Mouse (Mus musculus): ENCODE data around the gene Cd247. TPM values are rescaled to one million over a fixed set of nuclear protein-coding genes. Genes with fewer than 3 reads are reported as not detected.
A peak's percentile ranks its signal among the peaks of the same experiment; 100 is the strongest.
"Not testable (repeated sequence)": the region's sequence is repeated elsewhere in the genome, so short reads cannot be mapped to it uniquely, and the experiment has no call there.

Gene Cd247
- polyA plus RNA-seq, 1 experiment, result not detected

DNA sequence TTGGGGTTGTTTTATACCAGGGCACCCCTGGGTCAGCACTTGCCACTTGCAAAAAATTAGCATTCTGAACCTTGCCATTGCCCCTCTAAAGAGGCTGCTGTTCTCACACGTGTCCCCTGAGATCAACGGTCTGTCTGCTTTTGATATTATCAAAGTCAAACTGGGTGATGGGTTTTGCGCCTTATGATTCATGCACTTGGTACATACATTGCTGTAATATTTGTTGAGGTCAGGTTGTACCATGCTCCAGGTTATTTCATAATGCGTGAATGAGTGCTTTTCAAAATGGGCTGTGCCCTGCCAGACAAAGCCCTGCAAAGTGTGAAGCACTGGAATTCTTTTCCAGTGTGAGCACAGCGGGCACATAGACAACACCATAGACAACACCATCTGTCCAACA lies 36.6 kb upstream of the Cd247 start:
- Histone ChIP-seq H3ac (ENCODE audit: control insufficient read depth, insufficient read length) (no peak overlapping the region), H3K27me3 (ENCODE audit: control insufficient read depth, insufficient read depth, insufficient read length) (peaks cover 26% of the 10 kb centered on the region), H3K36me3 (ENCODE audit: control insufficient read depth, insufficient read depth) (no peaks in the 10 kb centered on the region), H3K4me2 (ENCODE audit: low read depth) (no peak overlapping the region), H3K4me3 (no peak overlapping the region), H3K79me2 (ENCODE audit: control insufficient read depth, insufficient read depth) (no peaks in the 10 kb centered on the region)
- TF ChIP-seq POLR2A (IDR thresholded peaks at IDR 0.05; ENCODE audit: insufficient read length, low read depth), result no peak
- no peak for TF ChIP-seq SRF (IDR thresholded peaks at IDR 0.05; ENCODE audit: control insufficient read depth, insufficient read length, low read depth)
- TF ChIP-seq MAX (IDR thresholded peaks at IDR 0.05; ENCODE audit: low read depth), result no peak
- no peak for TF ChIP-seq CEBPB (IDR thresholded peaks at IDR 0.05; ENCODE audit: insufficient read depth, poor library complexity, severe bottlenecking)
- TF ChIP-seq E2F4 (IDR thresholded peaks at IDR 0.05; ENCODE audit: insufficient read depth), result no peak
- TF ChIP-seq MYOD1 (IDR thresholded peaks at IDR 0.05; ENCODE audit: control insufficient read depth in 1 of 3, insufficient read length in 2 of 3, low read depth in 2 of 3), result no peak
- TF ChIP-seq TCF3 (IDR thresholded peaks at IDR 0.05; ENCODE audit: insufficient read length, low read depth), result no peak
- TF ChIP-seq USF1 (IDR thresholded peaks at IDR 0.05; ENCODE audit: low read depth), result no peak
- no peak for TF ChIP-seq MYOG (IDR thresholded peaks at IDR 0.05; ENCODE audit: control insufficient read depth in 1 of 3, insufficient read depth in 1 of 3, insufficient read length in 2 of 3, low read depth in 2 of 3)
- no peak for TF ChIP-seq POLR2AphosphoS2 (IDR thresholded peaks at IDR 0.05; ENCODE audit: insufficient read length, low read depth)
- no peak for TF ChIP-seq REST (IDR thresholded peaks at IDR 0.05; ENCODE audit: insufficient read depth, insufficient read length)
- TF ChIP-seq TCF12 (IDR thresholded peaks at IDR 0.05; ENCODE audit: insufficient read depth, poor library complexity, severe bottlenecking), result no peak

DNA sequence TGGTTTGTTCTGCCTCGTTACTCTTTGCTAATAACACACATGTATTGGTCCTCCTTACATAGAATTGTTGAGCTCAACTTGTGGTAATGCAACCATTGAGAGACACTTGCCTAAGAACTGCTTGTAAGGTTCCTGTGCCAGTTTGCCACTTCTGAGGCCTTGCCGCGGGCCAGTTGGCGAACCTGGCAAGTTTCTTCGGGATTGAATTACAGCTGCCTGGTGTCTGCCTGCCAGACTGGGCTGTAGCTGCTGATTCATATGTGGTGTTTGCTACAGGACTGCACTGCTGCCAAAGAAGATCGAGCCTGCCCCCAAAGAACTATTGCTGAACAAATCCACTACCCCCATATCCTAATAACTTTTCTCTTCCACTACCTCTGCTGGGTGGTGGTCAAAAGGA lies 34.3 kb upstream of the Cd247 start:
- Histone ChIP-seq H3K4me3 (no peak overlapping the region), H3K27me3 (ENCODE audit: control insufficient read depth, insufficient read depth, insufficient read length) (peaks cover 26% of the 10 kb centered on the region), H3K79me2 (ENCODE audit: control insufficient read depth, insufficient read depth) (no peaks in the 10 kb centered on the region), H3K4me2 (ENCODE audit: low read depth) (no peak overlapping the region), H3K36me3 (ENCODE audit: control insufficient read depth, insufficient read depth) (no peaks in the 10 kb centered on the region), H3ac (ENCODE audit: control insufficient read depth, insufficient read length) (no peak overlapping the region)
- TF ChIP-seq MYOG (IDR thresholded peaks at IDR 0.05; ENCODE audit: control insufficient read depth in 1 of 3, insufficient read depth in 1 of 3, insufficient read length in 2 of 3, low read depth in 2 of 3) (peak in 1 of 3 experiments; percentile 27), TCF3 (IDR thresholded peaks at IDR 0.05; ENCODE audit: insufficient read length, low read depth) (no peak), E2F4 (IDR thresholded peaks at IDR 0.05; ENCODE audit: insufficient read depth) (no peak), MYOD1 (IDR thresholded peaks at IDR 0.05; ENCODE audit: control insufficient read depth in 1 of 3, insufficient read length in 2 of 3, low read depth in 2 of 3) (peak in 1 of 3 experiments; percentile 27), TCF12 (IDR thresholded peaks at IDR 0.05; ENCODE audit: insufficient read depth, poor library complexity, severe bottlenecking) (no peak)

DNA sequence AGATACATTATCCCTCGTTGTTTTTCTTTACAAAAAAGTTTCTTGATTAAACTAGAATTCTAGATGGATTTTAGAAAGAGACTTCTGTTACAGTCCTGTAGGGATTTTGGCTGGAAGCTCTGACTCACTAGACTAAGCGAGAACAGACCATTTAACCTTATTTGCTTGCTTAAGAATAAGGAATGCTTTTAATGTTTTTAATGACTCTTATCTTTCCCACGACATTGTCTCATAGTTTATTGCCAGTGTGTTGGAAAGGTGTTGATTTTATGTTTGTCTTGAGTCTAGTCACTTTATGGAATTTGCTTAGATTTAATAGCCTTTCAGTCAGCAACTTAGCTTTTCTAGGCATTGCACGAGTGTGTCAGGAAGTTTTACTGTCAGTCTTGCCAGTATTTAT lies 33.3 kb upstream of the Cd247 start:
- peaks cover 16% of the 10 kb centered on the region for H3K27me3 ChIP-seq (ENCODE audit: control insufficient read depth, insufficient read depth, insufficient read length)
- no peaks in the 10 kb centered on the region for H3K79me2 ChIP-seq (ENCODE audit: control insufficient read depth, insufficient read depth)
- H3ac ChIP-seq (ENCODE audit: control insufficient read depth, insufficient read length), result no peak overlapping the region
- TF ChIP-seq USF1 (IDR thresholded peaks at IDR 0.05; ENCODE audit: low read depth), result no peak
- no peak for TF ChIP-seq CEBPB (IDR thresholded peaks at IDR 0.05; ENCODE audit: insufficient read depth, poor library complexity, severe bottlenecking)
- TF ChIP-seq E2F4 (IDR thresholded peaks at IDR 0.05; ENCODE audit: insufficient read depth), result no peak
- TF ChIP-seq MYOG (IDR thresholded peaks at IDR 0.05; ENCODE audit: control insufficient read depth in 1 of 3, insufficient read depth in 1 of 3, insufficient read length in 2 of 3, low read depth in 2 of 3), result no peak
- TF ChIP-seq REST (IDR thresholded peaks at IDR 0.05; ENCODE audit: insufficient read depth, insufficient read length), result no peak
- no peak for TF ChIP-seq TCF3 (IDR thresholded peaks at IDR 0.05; ENCODE audit: insufficient read length, low read depth)
- no peak for TF ChIP-seq POLR2AphosphoS2 (IDR thresholded peaks at IDR 0.05; ENCODE audit: insufficient read length, low read depth)
- TF ChIP-seq MAX (IDR thresholded peaks at IDR 0.05; ENCODE audit: low read depth), result no peak
- TF ChIP-seq MYOD1 (IDR thresholded peaks at IDR 0.05; ENCODE audit: control insufficient read depth in 1 of 3, insufficient read length in 2 of 3, low read depth in 2 of 3), result no peak
- TF ChIP-seq POLR2A (IDR thresholded peaks at IDR 0.05; ENCODE audit: insufficient read length, low read depth), result no peak
- no peak for TF ChIP-seq SRF (IDR thresholded peaks at IDR 0.05; ENCODE audit: control insufficient read depth, insufficient read length, low read depth)
- TF ChIP-seq TCF12 (IDR thresholded peaks at IDR 0.05; ENCODE audit: insufficient read depth, poor library complexity, severe bottlenecking), result no peak
- H3K4me2 ChIP-seq (ENCODE audit: low read depth), result no peak overlapping the region
- no peaks in the 10 kb centered on the region for H3K36me3 ChIP-seq (ENCODE audit: control insufficient read depth, insufficient read depth)
- no peak overlapping the region for H3K4me3 ChIP-seq

DNA sequence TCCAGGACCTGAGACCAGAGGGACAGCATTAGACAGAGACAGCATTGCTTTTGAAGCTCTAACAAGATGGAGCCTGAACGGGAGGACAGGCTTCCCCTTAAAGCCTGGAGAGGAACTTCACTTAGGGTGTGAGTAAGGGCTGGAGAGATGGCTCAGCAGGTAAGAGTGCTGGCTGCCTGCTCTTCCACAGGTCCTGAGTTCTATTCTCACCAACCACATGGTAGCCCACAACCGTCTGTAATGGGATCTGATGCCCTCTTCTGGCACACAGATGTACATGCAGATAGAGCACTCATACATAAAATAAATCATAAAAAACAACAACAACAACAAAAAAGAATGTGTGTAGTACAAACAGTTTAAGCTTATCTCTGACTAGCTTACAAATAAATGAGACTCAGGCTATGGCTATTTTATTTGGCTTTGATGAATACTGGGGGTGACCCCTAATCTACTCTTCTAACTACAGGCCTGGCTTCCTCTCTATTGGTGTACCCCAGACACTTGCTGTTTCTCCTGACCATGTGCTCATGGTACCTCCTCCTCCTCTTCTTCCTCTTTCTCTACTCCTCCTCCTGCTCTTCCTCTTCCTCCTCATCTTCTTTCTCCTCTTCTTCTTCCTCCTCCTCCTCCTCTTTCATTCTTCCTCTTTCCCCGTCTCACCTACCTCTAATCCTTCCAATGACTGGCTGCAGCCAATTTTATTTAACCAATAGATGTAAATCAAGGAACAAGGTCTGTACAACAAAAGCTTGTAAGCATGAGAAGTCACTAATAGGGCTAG lies 26.8 kb upstream of the Cd247 start:
- TF ChIP-seq POLR2AphosphoS2 (IDR thresholded peaks at IDR 0.05; ENCODE audit: insufficient read length, low read depth), result no peak
- no peak for TF ChIP-seq MAX (IDR thresholded peaks at IDR 0.05; ENCODE audit: low read depth)
- TF ChIP-seq MYOG (IDR thresholded peaks at IDR 0.05; ENCODE audit: control insufficient read depth in 1 of 3, insufficient read depth in 1 of 3, insufficient read length in 2 of 3, low read depth in 2 of 3), result no peak
- TF ChIP-seq TCF3 (IDR thresholded peaks at IDR 0.05; ENCODE audit: insufficient read length, low read depth), result no peak
- TF ChIP-seq POLR2A (IDR thresholded peaks at IDR 0.05; ENCODE audit: insufficient read length, low read depth), result no peak
- TF ChIP-seq SRF (IDR thresholded peaks at IDR 0.05; ENCODE audit: control insufficient read depth, insufficient read length, low read depth), result no peak
- TF ChIP-seq USF1 (IDR thresholded peaks at IDR 0.05; ENCODE audit: low read depth), result no peak
- no peak for TF ChIP-seq E2F4 (IDR thresholded peaks at IDR 0.05; ENCODE audit: insufficient read depth)
- no peak for TF ChIP-seq MYOD1 (IDR thresholded peaks at IDR 0.05; ENCODE audit: control insufficient read depth in 1 of 3, insufficient read length in 2 of 3, low read depth in 2 of 3)
- no peak for TF ChIP-seq REST (IDR thresholded peaks at IDR 0.05; ENCODE audit: insufficient read depth, insufficient read length)
- no peak for TF ChIP-seq TCF12 (IDR thresholded peaks at IDR 0.05; ENCODE audit: insufficient read depth, poor library complexity, severe bottlenecking)
- no peak overlapping the region for H3ac ChIP-seq (ENCODE audit: control insufficient read depth, insufficient read length)
- no peaks in the 10 kb centered on the region for H3K79me2 ChIP-seq (ENCODE audit: control insufficient read depth, insufficient read depth)
- no peak overlapping the region for H3K4me2 ChIP-seq (ENCODE audit: low read depth)
- H3K4me3 ChIP-seq, result no peak overlapping the region
- H3K27me3 ChIP-seq (ENCODE audit: control insufficient read depth, insufficient read depth, insufficient read length), result peaks cover 5% of the 10 kb centered on the region
- H3K36me3 ChIP-seq (ENCODE audit: control insufficient read depth, insufficient read depth), result no peaks in the 10 kb centered on the region

DNA sequence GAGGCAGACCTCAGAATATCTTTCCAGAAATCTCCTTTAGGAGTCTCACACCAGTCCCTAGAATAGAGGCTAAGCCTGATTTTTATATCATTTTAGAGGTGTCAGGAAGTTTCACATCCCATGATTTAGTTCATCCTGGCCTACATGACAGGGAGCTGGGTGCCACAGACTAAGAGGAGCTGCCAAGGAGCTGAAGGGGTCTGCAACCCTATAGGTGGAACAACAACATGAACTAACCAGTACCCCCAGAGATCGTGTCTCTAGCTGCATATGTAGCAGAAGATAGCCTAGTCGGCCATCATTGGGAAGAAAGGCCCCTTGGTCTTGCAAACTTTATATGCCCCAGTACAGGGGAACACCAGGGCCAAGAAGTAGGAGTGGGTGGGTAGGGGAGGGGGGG lies 26.0 kb upstream of the Cd247 start:
- not testable (repeated sequence) for H3K27me3 ChIP-seq (ENCODE audit: control insufficient read depth, insufficient read depth, insufficient read length); H3ac ChIP-seq (ENCODE audit: control insufficient read depth, insufficient read length); H3K79me2 ChIP-seq (ENCODE audit: control insufficient read depth, insufficient read depth); H3K36me3 ChIP-seq (ENCODE audit: control insufficient read depth, insufficient read depth); H3K4me2 ChIP-seq (ENCODE audit: low read depth); H3K4me3 ChIP-seq
